Mouse (Mus musculus) embryonic facial prominence, embryonic 12.5 days (tissue): ENCODE results near the gene Chek2. TPM values are rescaled to one million over a fixed set of nuclear protein-coding genes. Genes with fewer than 3 reads are reported as not detected.

Experiments
- ATAC-seq: fragments of 200-750 bp; cut with Nextera tagmentation; 2 replicates; pipeline ENCODE4 v1.8.0; 2017; ENCODE audit not compliant: insufficient number of reproducible peaks, insufficient read depth, low FRiP score, low TSS enrichment
- H3K27ac ChIP-seq: fragments of 300-500 bp; sonication (generic); 2 replicates; pipeline ENCODE4 v1.5.1; 2016; ENCODE audit warnings: mild to moderate bottlenecking
- H3K27me3 ChIP-seq: fragments of 300-500 bp; sonication (generic); 2 replicates; pipeline ENCODE4 v1.6.1; 2016; ENCODE audit warnings: mild to moderate bottlenecking, moderate library complexity
- H3K36me3 ChIP-seq: fragments of 300-500 bp; sonication (generic); 2 replicates; pipeline ENCODE4 v1.6.1; 2016; ENCODE audit warnings: mild to moderate bottlenecking
- H3K4me1 ChIP-seq: fragments of 300-500 bp; sonication (generic); 2 replicates; pipeline ENCODE4 v1.6.1; 2016
- H3K4me2 ChIP-seq: fragments of 300-500 bp; sonication (generic); replicated peaks from 2 replicates; pipeline ENCODE4 v1.6.1; 2016; ENCODE audit warnings: mild to moderate bottlenecking, moderate library complexity
- H3K4me3 ChIP-seq: fragments of 300-500 bp; sonication (generic); 2 replicates; pipeline ENCODE4 v1.5.1; 2016; ENCODE audit warnings: mild to moderate bottlenecking
- H3K9ac ChIP-seq: fragments of 300-500 bp; sonication (generic); 2 replicates; pipeline ENCODE4 v1.6.1; 2016; ENCODE audit warnings: mild to moderate bottlenecking, moderate library complexity
- H3K9me3 ChIP-seq: fragments of 300-500 bp; sonication (generic); 2 replicates; pipeline ENCODE4 v1.6.1; 2016; ENCODE audit warnings: mild to moderate bottlenecking, moderate library complexity
- WGBS: fragments of 180-500 bp; shearing (Covaris S2); methylation state at CpG from one replicate; pipeline ENCODE4 v1.1.7; 2016; 5-methylcytosine and 5-hydroxymethylcytosine counted together
- polyA plus RNA-seq: library from polyadenylated mRNA; unstranded; fragments of >200 nt; fragmentation: Nextera tagmentation; extraction: Ambion mirVana; gene quantifications from 2 replicates; pipeline ENCODE4 v1.2.1, GENCODE M21; 2016

The Chek2 gene
- polyA plus RNA-seq: 26.7 and 30.2 TPM in 2 replicates

DNA sequence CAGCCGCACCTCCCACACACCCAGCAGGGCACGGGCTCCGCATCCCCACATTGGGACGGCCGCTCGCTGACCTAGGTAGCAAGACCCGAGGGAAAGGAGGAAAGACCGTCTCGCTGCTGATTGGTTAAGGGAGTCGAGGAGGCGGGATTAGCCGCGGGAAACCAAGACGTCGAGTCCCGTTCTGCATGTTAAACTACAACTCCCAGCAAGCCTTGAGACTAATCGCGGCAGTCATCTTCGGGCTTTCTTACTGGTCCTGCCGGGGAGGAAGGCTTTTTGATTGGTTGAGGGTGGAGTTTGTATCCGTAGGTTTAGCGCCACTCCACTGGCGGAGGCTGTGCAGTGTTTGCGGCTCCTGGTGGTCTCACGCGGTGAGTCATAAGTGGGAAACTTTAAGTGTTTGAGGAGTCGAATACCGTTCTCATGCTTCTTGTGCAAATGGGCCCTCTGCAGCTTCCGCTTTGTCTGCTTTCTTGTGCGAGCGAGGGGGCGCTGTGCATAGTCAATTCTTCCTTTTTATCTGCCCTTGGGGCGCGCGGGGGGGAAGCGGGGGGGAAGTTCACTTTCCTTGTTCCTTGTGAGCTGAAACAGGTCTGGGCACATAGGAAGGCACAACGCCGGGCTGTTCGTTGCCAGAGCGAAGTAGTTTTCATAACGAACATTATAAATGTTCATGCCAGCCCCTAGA lies at the start of gene Chek2, which contains the start of gene Hscb:
Gene Chek2, plus strand, starts transcription at position 302 of the 688 bp plus-strand sequence.
Gene Hscb, minus strand, starts transcription at position 100 of the 688 bp plus-strand sequence.
- WGBS: under 1% methylated on average over 41 of the region's 41 CpGs
- Histone ChIP-seq H3K9me3 (no peaks in the 10 kb centered on the region), H3K4me3 (peak within 1 kb of the TSS; percentile 75), H3K27ac (peak within 1 kb of the TSS; percentile 86), H3K9ac (peak within 1 kb of the TSS; percentile 72), H3K4me2 (peak within 1 kb of the TSS; percentile 68), H3K27me3 (no peaks in the 10 kb centered on the region), H3K4me1 (peaks cover 8% of the 10 kb centered on the region; the same call in 1 of the 2 replicates), H3K36me3 (peaks cover 12% of the 10 kb centered on the region; the same call in 1 of the 2 replicates)
- ATAC-seq: peak; percentile 99

GRCm38 (mm10) chr5:110794363-110794762 lies 45.4 kb upstream of the Chek2 start:
- H3K4me2 ChIP-seq: no peak overlapping the region
- no peak overlapping the region for H3K27ac ChIP-seq
- H3K9ac ChIP-seq: no peak overlapping the region
- WGBS: 96% methylated on average over 7 of the region's 7 CpGs
- H3K36me3 ChIP-seq: peaks cover 96% of the 10 kb centered on the region
- ATAC-seq: no peak
- no peaks in the 10 kb centered on the region for H3K27me3 ChIP-seq
- no peak overlapping the region for H3K4me3 ChIP-seq
- no peaks in the 10 kb centered on the region for H3K4me1 ChIP-seq
- H3K9me3 ChIP-seq: no peaks in the 10 kb centered on the region

- Histone ChIP-seq H3K36me3 (peaks cover 93% of the 10 kb centered on the region), H3K9me3 (no peaks in the 10 kb centered on the region), H3K27ac (no peak overlapping the region), H3K27me3 (no peaks in the 10 kb centered on the region), H3K4me2 (no peak overlapping the region), H3K9ac (no peak overlapping the region), H3K4me1 (no peaks in the 10 kb centered on the region), H3K4me3 (no peak overlapping the region)
- 78% methylated on average over 4 of the region's 4 CpGs for WGBS
- ATAC-seq: no peak
Observed at GRCm38 (mm10) chr5:110797696-110798095, 42.1 kb upstream of the Chek2 start.

DNA sequence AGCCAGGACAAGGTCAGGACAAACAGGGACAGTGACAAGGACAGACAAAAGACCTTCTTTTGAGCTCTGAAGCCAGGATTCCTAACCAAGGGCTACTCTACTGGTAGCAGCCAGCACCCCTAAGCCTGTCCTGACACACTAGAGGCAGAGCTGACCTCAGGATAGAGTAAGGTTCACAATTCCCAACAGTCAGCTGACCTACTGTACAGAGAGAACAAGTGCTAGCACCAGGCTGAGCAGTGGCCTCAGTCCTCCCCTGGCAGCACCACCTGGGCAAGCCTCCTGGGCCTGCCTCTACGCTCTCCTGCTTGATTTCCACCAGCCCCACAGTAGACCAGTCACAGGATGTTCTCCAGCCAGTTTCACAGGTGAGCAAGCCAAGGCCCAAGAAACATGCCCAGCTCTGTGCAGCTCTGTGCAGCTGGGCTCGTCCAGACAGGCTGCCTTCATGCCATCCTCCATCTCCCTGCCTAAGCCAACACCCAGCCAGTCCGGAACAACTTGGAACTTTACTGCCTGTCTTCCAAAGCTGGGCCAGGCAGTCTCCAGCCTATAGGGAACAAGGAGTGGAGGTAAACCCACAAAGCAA lies 38.6 kb upstream of the Chek2 start:
- H3K27ac ChIP-seq: no peak overlapping the region
- ATAC-seq: no peak
- H3K4me3 ChIP-seq: no peak overlapping the region
- H3K4me2 ChIP-seq: no peak overlapping the region
- no peak overlapping the region for H3K9ac ChIP-seq
- H3K4me1 ChIP-seq: peaks cover 8% of the 10 kb centered on the region; the same call in 1 of the 2 replicates
- peaks cover 82% of the 10 kb centered on the region for H3K36me3 ChIP-seq
- no peaks in the 10 kb centered on the region for H3K27me3 ChIP-seq
- no peaks in the 10 kb centered on the region for H3K9me3 ChIP-seq
- WGBS: 87% methylated on average over 3 of the region's 3 CpGs

GRCm38 (mm10) chr5:110802186-110802585 lies 37.6 kb upstream of the Chek2 start:
- peaks cover 76% of the 10 kb centered on the region for H3K36me3 ChIP-seq
- H3K9me3 ChIP-seq: no peaks in the 10 kb centered on the region
- no peak overlapping the region for H3K4me3 ChIP-seq
- 90% methylated on average over 4 of the region's 4 CpGs for WGBS
- no peak for ATAC-seq
- no peak overlapping the region for H3K9ac ChIP-seq
- H3K27ac ChIP-seq: no peak overlapping the region
- no peaks in the 10 kb centered on the region for H3K27me3 ChIP-seq
- peaks cover 17% of the 10 kb centered on the region for H3K4me1 ChIP-seq
- H3K4me2 ChIP-seq: no peak overlapping the region

GRCm38 (mm10) chr5:110802809-110803208 lies 37.0 kb upstream of the Chek2 start:
- Histone ChIP-seq H3K9ac (no peak overlapping the region), H3K4me1 (peaks cover 23% of the 10 kb centered on the region), H3K36me3 (peaks cover 71% of the 10 kb centered on the region), H3K27me3 (no peaks in the 10 kb centered on the region), H3K4me2 (no peak overlapping the region), H3K4me3 (no peak overlapping the region), H3K27ac (no peak overlapping the region), H3K9me3 (no peaks in the 10 kb centered on the region)
- no peak for ATAC-seq

DNA sequence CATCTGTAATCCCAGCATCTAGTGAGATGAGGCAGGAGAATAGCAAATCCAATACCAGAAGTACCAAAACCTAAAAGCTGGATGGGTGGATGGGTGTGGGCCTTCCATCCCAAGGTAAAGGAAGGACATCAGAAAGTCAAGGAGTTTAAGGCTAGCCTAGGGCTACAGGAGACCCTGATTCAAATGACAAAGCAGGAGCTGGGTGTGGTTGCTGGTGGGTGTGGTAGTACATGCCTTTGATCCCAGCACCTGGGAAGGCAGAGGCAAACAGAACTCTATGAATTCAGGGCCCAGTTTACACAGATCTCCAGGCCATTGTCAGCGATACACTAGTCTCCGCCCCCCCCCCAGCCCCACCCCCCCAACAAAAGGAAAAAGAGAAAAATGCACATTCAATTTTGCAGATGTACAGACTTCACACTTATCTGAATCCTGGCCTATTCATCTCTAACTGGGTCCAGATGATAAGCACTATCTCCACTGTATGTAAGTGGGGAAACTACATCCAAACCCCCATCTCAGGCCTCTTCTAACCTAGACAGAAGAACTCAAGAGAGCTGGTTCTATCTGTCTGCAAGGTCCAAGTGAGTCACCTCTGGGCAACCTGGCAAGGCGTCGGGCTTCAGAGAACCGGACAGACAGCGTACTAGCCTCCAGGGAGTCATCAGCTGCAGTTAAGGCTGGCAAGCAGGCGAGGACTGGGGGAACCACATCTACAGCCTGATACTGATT lies 35.6 kb upstream of the Chek2 start:
- Histone ChIP-seq H3K4me1 (peaks cover 36% of the 10 kb centered on the region), H3K9me3 (no peaks in the 10 kb centered on the region), H3K27ac (no peak overlapping the region), H3K9ac (no peak overlapping the region), H3K36me3 (peaks cover 58% of the 10 kb centered on the region), H3K4me2 (no peak overlapping the region), H3K27me3 (no peaks in the 10 kb centered on the region), H3K4me3 (no peak overlapping the region)
- no peak for ATAC-seq
- 81% methylated on average over 7 of the region's 7 CpGs for WGBS

DNA sequence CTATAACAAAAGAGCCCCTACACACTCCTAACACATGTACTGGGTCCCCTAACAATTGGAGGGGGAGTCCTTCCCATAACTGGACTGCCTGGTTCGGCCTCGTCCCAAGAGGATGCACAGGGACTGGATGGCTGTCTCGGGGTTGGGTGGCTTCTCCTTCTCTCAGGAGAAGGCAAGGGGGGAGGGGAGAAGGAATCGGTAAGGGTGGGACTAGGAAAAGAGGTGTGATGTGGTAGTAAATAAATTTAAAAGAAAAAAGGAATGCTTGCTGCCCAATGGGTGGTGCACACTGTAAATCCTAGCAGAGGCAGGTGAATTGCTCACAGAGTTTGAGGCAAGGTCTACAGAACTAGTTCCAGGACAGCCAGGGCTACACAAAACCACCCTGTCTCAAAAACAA lies 33.6 kb upstream of the Chek2 start:
- Histone ChIP-seq H3K4me3 (no peak overlapping the region), H3K9me3 (no peaks in the 10 kb centered on the region), H3K4me1 (peaks cover 36% of the 10 kb centered on the region), H3K9ac (no peak overlapping the region), H3K27me3 (no peaks in the 10 kb centered on the region), H3K27ac (no peak overlapping the region), H3K4me2 (no peak overlapping the region), H3K36me3 (peaks cover 41% of the 10 kb centered on the region)
- no peak for ATAC-seq
- WGBS: 86% methylated on average over 4 of the region's 4 CpGs

- Histone ChIP-seq H3K9me3 (no peaks in the 10 kb centered on the region), H3K4me2 (no peak overlapping the region), H3K27me3 (no peaks in the 10 kb centered on the region), H3K4me3 (no peak overlapping the region), H3K36me3 (peaks cover 37% of the 10 kb centered on the region), H3K4me1 (peaks cover 36% of the 10 kb centered on the region), H3K27ac (no peak overlapping the region), H3K9ac (no peak overlapping the region)
- WGBS: 79% methylated on average over 1 of the region's 1 CpGs
- no peak for ATAC-seq
Observed at GRCm38 (mm10) chr5:110806676-110807075, 33.1 kb upstream of the Chek2 start.

DNA sequence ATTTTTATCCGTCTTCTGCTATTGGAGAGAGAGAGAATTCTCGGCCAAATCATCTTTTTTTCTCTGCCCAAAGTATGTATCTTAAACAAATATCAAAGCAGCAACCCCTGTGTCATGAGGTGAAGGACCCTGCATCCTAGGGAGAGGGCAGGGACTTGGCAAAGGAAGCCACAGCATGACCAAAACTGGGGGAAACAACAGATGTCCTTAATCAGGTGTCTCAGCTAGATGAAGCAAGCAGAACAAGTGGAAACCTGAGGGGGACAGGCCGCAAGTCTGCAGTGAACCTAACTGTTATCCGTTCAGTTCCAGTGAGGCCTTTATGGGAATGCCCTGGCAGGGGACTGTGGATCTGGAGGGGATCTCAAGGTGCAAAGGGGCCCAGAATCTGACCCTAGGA lies 32.3 kb upstream of the Chek2 start:
- no peak overlapping the region for H3K27ac ChIP-seq
- no peak for ATAC-seq

DNA sequence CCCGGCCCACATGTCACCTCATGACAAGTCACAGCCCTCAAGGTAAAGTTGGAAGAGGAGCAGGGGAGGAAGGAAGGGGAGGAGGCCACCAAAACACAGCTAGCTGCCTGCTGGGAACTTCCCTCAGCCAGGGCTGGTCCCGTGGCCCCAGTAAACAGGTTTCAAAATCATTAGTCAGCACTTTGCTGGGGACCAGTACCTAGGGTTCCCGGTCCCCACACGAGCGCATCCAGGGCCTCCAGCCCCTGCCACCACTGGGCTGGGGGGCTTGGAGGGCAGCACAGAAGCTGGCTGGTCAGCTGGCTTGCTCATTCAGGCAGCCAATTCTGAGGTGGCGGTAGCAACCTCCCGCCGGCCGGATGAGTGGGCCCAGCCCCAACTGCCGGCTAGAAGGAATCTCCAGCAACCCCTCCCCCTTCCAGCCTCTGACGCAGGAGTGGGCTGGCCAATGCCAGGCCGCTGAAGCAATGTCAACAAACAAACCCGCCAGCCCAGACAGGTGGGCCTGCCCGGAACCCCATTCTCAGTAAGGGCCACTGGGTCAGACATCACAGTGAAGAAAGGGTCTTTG lies 31.6 kb upstream of the Chek2 start:
- 2% methylated on average over 14 of the region's 14 CpGs for WGBS
- Histone ChIP-seq H3K4me1 (peaks cover 36% of the 10 kb centered on the region), H3K27ac (peak overlapping the region; percentile 43; the same call in 1 of the 2 replicates), H3K4me2 (peak overlapping the region; percentile 93), H3K9ac (peak overlapping the region; percentile 98), H3K36me3 (peaks cover 25% of the 10 kb centered on the region; the same call in 1 of the 2 replicates), H3K4me3 (peak overlapping the region; percentile 97), H3K27me3 (no peaks in the 10 kb centered on the region), H3K9me3 (no peaks in the 10 kb centered on the region)
- peak; percentile 58 for ATAC-seq

More for the DNA sequence above, 32.3 kb upstream of the Chek2 start:
- H3K9ac ChIP-seq: peak overlapping the region; percentile 98
- no peaks in the 10 kb centered on the region for H3K27me3 ChIP-seq
- peak overlapping the region; percentile 93 for H3K4me2 ChIP-seq
- peaks cover 36% of the 10 kb centered on the region for H3K4me1 ChIP-seq
- WGBS: 81% methylated on average over 4 of the region's 4 CpGs
- peaks cover 30% of the 10 kb centered on the region for H3K36me3 ChIP-seq
- H3K9me3 ChIP-seq: no peaks in the 10 kb centered on the region
- peak overlapping the region; percentile 97 for H3K4me3 ChIP-seq
